Mouse (Mus musculus): ENCODE data around the gene Ccdc183.

The Ccdc183 gene

GRCm38 (mm10) chr2:25617578-25617977 lies at the start of gene Ccdc183:
Ccdc183 (minus strand) TSS chr2:25617678.
- DNase-seq = no peak

- DNase-seq = no peak
These were observed 49.0 kb upstream of the Ccdc183 start for GRCm38 (mm10) chr2:25666516-25666915.

GRCm38 (mm10) chr2:25664125-25664524 lies 46.6 kb upstream of the Ccdc183 start:
- DNase-seq = peak; percentile 30

- DNase-seq = peak; percentile 86
These were observed 46.0 kb upstream of the Ccdc183 start for GRCm38 (mm10) chr2:25663511-25663910.

- peak; percentile 78 for DNase-seq
These were observed 43.9 kb upstream of the Ccdc183 start for GRCm38 (mm10) chr2:25661245-25661970.

GRCm38 (mm10) chr2:25660279-25660678 lies 42.8 kb upstream of the Ccdc183 start:
- DNase-seq = peak; percentile 93

GRCm38 (mm10) chr2:25657652-25658051 lies 40.2 kb upstream of the Ccdc183 start, which contains the start of gene Lcn5:
Lcn5 (plus strand) TSS chr2:25657952.
- no peak for DNase-seq

- peak; percentile 84 for DNase-seq
These were observed 39.8 kb upstream of the Ccdc183 start for GRCm38 (mm10) chr2:25657246-25657645.

GRCm38 (mm10) chr2:25656691-25657090 lies 39.2 kb upstream of the Ccdc183 start:
- DNase-seq = peak; percentile 94

- DNase-seq = peak; percentile 73
These were observed 37.0 kb upstream of the Ccdc183 start for GRCm38 (mm10) chr2:25654502-25654901.

GRCm38 (mm10) chr2:25652902-25653301 lies 35.4 kb upstream of the Ccdc183 start, which contains the start of gene Lcn8:
Lcn8 (plus strand) TSS chr2:25653120.
- DNase-seq = peak; percentile 81

GRCm38 (mm10) chr2:25639890-25640289 lies 22.4 kb upstream of the Ccdc183 start:
- DNase-seq = no peak

GRCm38 (mm10) chr2:25634046-25634445 lies 16.6 kb upstream of the Ccdc183 start:
- DNase-seq = no peak

- DNase-seq = no peak
These were observed 16.1 kb upstream of the Ccdc183 start for GRCm38 (mm10) chr2:25633616-25634015.

GRCm38 (mm10) chr2:25628738-25629137 lies 11.3 kb upstream of the Ccdc183 start:
- peak; percentile 95 for DNase-seq

GRCm38 (mm10) chr2:25627811-25628210 lies 10.3 kb upstream of the Ccdc183 start, which contains the start of gene Fcna:
Fcna (minus strand) TSS chr2:25628030.
- peak; percentile 94 for DNase-seq

- peak; percentile 91 for DNase-seq
These were observed 8.5 kb upstream of the Ccdc183 start for GRCm38 (mm10) chr2:25625986-25626385.

- peak; percentile 99 for DNase-seq
These were observed 4.0 kb upstream of the Ccdc183 start, which contains the start of gene Tmem141 for GRCm38 (mm10) chr2:25621229-25622200. Tmem141 (minus strand) TSS chr2:25622005.

- peak; percentile 91 for DNase-seq
These were observed 3.4 kb upstream of the Ccdc183 start for GRCm38 (mm10) chr2:25620852-25621228.

GRCm38 (mm10) chr2:25620386-25620785 lies 2.9 kb upstream of the Ccdc183 start:
- DNase-seq = no peak

- DNase-seq = no peak
These were observed 1.1 kb downstream of the Ccdc183 start for GRCm38 (mm10) chr2:25616398-25616797.

- DNase-seq = no peak
These were observed 8.8 kb downstream of the Ccdc183 start for GRCm38 (mm10) chr2:25608671-25609070.
